Mouse (Mus musculus) liver, embryonic 14.5 days (tissue): ENCODE measurements around the gene Cdk19.

Source experiments
- CTCF ChIP-seq: IDR thresholded peaks from 2 replicates; pipeline ENCODE4 v1.5.1; 2016; ENCODE audit warnings: antibody characterized with exemption, low read depth, control low read depth
- EP300 ChIP-seq: IDR thresholded peaks from 2 replicates; pipeline ENCODE4 v1.6.1; 2016; ENCODE audit warnings: antibody characterized with exemption, low read depth

DNA sequence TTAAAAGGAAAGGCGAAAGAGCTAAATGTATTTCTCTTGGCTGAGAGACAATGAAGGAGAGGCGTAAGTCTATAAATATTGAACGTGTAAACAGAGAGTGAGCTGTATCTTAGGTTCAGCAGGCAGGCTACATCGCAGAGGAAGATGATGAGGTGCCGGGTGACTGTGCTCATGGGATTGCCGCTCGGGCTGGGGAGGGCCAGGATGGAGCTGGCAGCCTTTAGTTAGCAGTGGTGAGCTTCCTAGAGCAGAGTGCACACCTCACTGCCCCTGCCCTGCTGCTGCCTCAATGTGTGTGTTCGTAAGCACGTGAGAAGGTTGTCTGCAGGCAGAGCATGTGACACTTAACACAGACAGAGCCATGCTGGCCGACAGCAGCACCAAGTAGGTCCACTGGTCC lies 101.4 kb downstream of the Cdk19 start:
- TF ChIP-seq CTCF (no peak), EP300 (no peak)
